Mouse (Mus musculus) MEL (cell line): Measurements from ENCODE around the gene Grik5.

Experiments
- CHD1 ChIP-seq: IDR thresholded peaks from 2 replicates; pipeline ENCODE4 v1.6.1; 2012; ENCODE audit warnings: low read depth, mild to moderate bottlenecking, inconsistent platforms, low read length, improper control_type of control experiment
- CTCF ChIP-seq, 3 experiments: IDR thresholded peaks in 2 of 3; conservative IDR thresholded peaks in 1 of 3; 2 replicates each; pipeline ENCODE4 v1.5.1; 2011 to 2012; ENCODE audit warnings: low read length in 3 of 3, low read depth in 2 of 3, mild to moderate bottlenecking in 2 of 3, improper control_type of control experiment in 1 of 3, inconsistent platforms in 1 of 3, mixed read lengths in 1 of 3, moderate library complexity in 1 of 3; ENCODE audit not compliant: control insufficient read depth in 1 of 3, insufficient read depth in 1 of 3, poor library complexity in 1 of 3, severe bottlenecking in 1 of 3
- EP300 ChIP-seq, 2 experiments: IDR thresholded peaks; 2 replicates each; pipeline ENCODE4 v1.6.1; 2011; ENCODE audit warnings: improper control_type of control experiment in 2 of 2, low read length in 2 of 2, low read depth in 1 of 2, mild to moderate bottlenecking in 1 of 2
- MAFK ChIP-seq: IDR thresholded peaks from 2 replicates; pipeline ENCODE4 v1.6.1; 2011; ENCODE audit warnings: low read depth, mild to moderate bottlenecking, low read length, improper control_type of control experiment, borderline replicate concordance
- MYC ChIP-seq: IDR thresholded peaks from 2 replicates; pipeline ENCODE4 v1.6.1; 2011; ENCODE audit warnings: low read depth, mild to moderate bottlenecking, low read length, improper control_type of control experiment, moderate library complexity
- NELFE ChIP-seq: IDR thresholded peaks from 2 replicates; pipeline ENCODE4 v1.6.1; 2011; ENCODE audit warnings: low read depth, low read length, improper control_type of control experiment
- POLR2A ChIP-seq, 2 experiments: IDR thresholded peaks; 2 replicates each; pipeline ENCODE4 v1.6.1; 2011 to 2012; ENCODE audit warnings: low read length in 2 of 2, mild to moderate bottlenecking in 2 of 2, control low read depth in 1 of 2, improper control_type of control experiment in 1 of 2, low read depth in 1 of 2, moderate library complexity in 1 of 2; ENCODE audit not compliant: control insufficient read depth in 1 of 2, insufficient read depth in 1 of 2, poor library complexity in 1 of 2
- USF1 ChIP-seq: IDR thresholded peaks from 2 replicates; pipeline ENCODE4 v1.6.1; 2014; ENCODE audit warnings: low read depth, mild to moderate bottlenecking, inconsistent platforms, low read length, improper control_type of control experiment, moderate library complexity

DNA sequence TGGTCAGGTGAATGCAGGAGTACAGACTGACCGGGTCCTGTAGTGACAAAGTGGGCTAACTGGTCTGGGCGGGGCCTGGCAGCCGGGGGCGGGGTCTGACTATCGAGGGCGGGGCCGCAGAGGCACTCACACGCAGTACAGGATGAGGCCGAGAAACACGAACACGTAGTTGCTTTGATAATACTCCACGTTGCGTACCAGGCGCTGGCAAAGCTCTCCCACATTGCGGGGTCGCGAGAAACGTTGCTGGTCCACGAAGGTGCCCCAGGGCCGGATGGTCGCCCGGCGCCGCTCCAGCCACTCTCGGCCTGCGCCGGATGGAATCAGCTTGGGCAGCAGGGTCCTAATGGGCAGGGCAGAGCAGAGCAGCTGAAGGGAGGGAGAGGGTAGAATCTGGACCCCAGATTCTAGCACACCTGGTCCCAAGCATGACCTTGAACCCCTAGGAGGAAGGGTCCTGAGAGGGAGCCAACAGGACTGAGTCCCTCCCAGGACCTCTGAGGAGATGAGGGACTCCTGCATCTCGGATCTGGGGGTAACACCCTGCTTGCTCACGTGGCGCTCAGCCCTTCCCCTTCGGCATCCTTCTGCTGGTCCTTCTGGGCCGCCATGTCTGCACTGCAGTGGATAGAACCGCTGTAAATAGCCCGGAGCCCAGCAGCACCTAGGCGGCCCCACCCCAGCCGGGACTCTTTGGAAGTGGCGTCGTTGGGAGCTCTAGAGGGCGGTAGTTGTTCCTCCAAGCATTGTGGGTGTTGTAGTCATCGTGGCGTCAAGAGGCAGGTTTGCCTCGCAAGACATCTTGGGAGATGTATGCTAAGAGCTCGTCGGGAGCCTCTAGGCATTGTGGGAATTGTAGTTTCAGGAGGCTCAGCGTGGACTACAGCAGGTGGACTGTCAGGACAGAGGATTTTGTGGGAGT lies 99.9 kb downstream of the Grik5 start, which contains the start of gene Rabac1:
- TF ChIP-seq USF1 (peak; percentile 48; the same call in 1 of the 2 replicates), CTCF (IDR thresholded peaks at IDR 0.05 in 2 of 3, conservative IDR thresholded peaks at IDR 0.05 in 1 of 3; ENCODE audit: control insufficient read depth in 1 of 3, insufficient read depth in 1 of 3, low read depth in 2 of 3, low read length in 3 of 3, poor library complexity in 1 of 3, severe bottlenecking in 1 of 3) (peak in 2 of 3 experiments; percentile 29 to 52; a peak in 3 of 6 replicates), MYC (peak; percentile 81), POLR2A (IDR thresholded peaks at IDR 0.05; ENCODE audit: control insufficient read depth in 1 of 2, insufficient read depth in 1 of 2, low read depth in 1 of 2, low read length in 2 of 2, poor library complexity in 1 of 2) (peak in 1 of 2 experiments; percentile 77; a peak in 3 of 4 replicates), NELFE (peak; percentile 69), CHD1 (no peak), MAFK (no peak), EP300 (IDR thresholded peaks at IDR 0.05; ENCODE audit: low read depth in 1 of 2, low read length in 2 of 2) (no peak)
